Mouse (Mus musculus) midbrain, embryonic 15.5 days (tissue): ENCODE measurements around the gene Ripk1. TPM values are rescaled to one million over a fixed set of nuclear protein-coding genes. Genes with fewer than 3 reads are reported as not detected.

Experiments
- ATAC-seq: fragments of 200-750 bp; cut with Nextera tagmentation; replicated peaks from 2 replicates; pipeline ENCODE4 v1.8.0; 2017; ENCODE audit warnings: moderate TSS enrichment
- H3K27ac ChIP-seq: fragments of 300-500 bp; sonication (generic); 2 replicates; pipeline ENCODE4 v1.5.1; 2015; ENCODE audit warnings: mild to moderate bottlenecking, inconsistent platforms
- H3K27me3 ChIP-seq: fragments of 300-500 bp; sonication (generic); replicated peaks from 2 replicates; pipeline ENCODE4 v1.6.1; 2015; ENCODE audit warnings: inconsistent platforms
- H3K36me3 ChIP-seq: fragments of 300-500 bp; sonication (generic); replicated peaks from 2 replicates; pipeline ENCODE4 v1.6.1; 2015; ENCODE audit warnings: inconsistent platforms
- H3K4me1 ChIP-seq: fragments of 300-500 bp; sonication (generic); 2 replicates; pipeline ENCODE4 v1.6.1; 2015; ENCODE audit warnings: inconsistent platforms
- H3K4me2 ChIP-seq: fragments of 300-500 bp; sonication (generic); 2 replicates; pipeline ENCODE4 v1.6.1; 2015; ENCODE audit warnings: inconsistent platforms, mild to moderate bottlenecking, moderate library complexity
- H3K4me3 ChIP-seq: fragments of 300-500 bp; sonication (generic); 2 replicates; pipeline ENCODE4 v1.5.1; 2015; ENCODE audit warnings: mild to moderate bottlenecking, inconsistent platforms
- H3K9ac ChIP-seq: fragments of 300-500 bp; sonication (generic); 2 replicates; pipeline ENCODE4 v1.6.1; 2015; ENCODE audit warnings: mild to moderate bottlenecking, inconsistent platforms
- H3K9me3 ChIP-seq: fragments of 300-500 bp; sonication (generic); 2 replicates; pipeline ENCODE4 v1.6.1; 2016; ENCODE audit warnings: inconsistent platforms
- WGBS: fragments of 180-500 bp; shearing (Covaris S2); methylation state at CpG from one replicate; pipeline ENCODE4 v1.1.7; 2015; ENCODE audit warnings: mixed read lengths; 5-methylcytosine and 5-hydroxymethylcytosine counted together
- polyA plus RNA-seq: library from polyadenylated mRNA; unstranded; fragments of >200 nt; fragmentation: Nextera tagmentation; extraction: Ambion mirVana; gene quantifications from 2 replicates; pipeline ENCODE4 v1.2.1, GENCODE M21; 2015

Ripk1 gene
- polyA plus RNA-seq, 1 experiment from 2014 or later, result 6.2 TPM

- WGBS, result 82% methylated on average over 7 of the region's 7 CpGs
- H3K4me3 ChIP-seq, result no peak overlapping the region
- no peak overlapping the region for H3K4me2 ChIP-seq
- H3K27ac ChIP-seq, result no peak overlapping the region
- H3K9me3 ChIP-seq, result no peaks in the 10 kb centered on the region
- peaks cover 9% of the 10 kb centered on the region for H3K4me1 ChIP-seq
- no peak for ATAC-seq
- no peaks in the 10 kb centered on the region for H3K27me3 ChIP-seq
- H3K9ac ChIP-seq, result no peak overlapping the region
- H3K36me3 ChIP-seq, result no peaks in the 10 kb centered on the region; the same call in 1 of the 2 replicates
These were observed 41.7 kb downstream of the Ripk1 start for GRCm38 (mm10) chr13:34043716-34044393.

GRCm38 (mm10) chr13:34045511-34046249 lies 43.5 kb downstream of the Ripk1 start:
- ATAC-seq, result peak; percentile 46; the same call in 1 of the 2 replicates
- Histone ChIP-seq H3K27me3 (no peaks in the 10 kb centered on the region), H3K4me1 (peaks cover 6% of the 10 kb centered on the region), H3K27ac (no peak overlapping the region), H3K9me3 (no peaks in the 10 kb centered on the region), H3K4me3 (no peak overlapping the region), H3K36me3 (no peaks in the 10 kb centered on the region; the same call in 1 of the 2 replicates), H3K9ac (no peak overlapping the region), H3K4me2 (no peak overlapping the region)
- WGBS, result 70% methylated on average over 5 of the region's 5 CpGs

- WGBS, result 40% methylated on average over 11 of the region's 11 CpGs
- Histone ChIP-seq H3K27ac (0 out of 2 replicates have a peak overlapping the region, but pooled peaks have one; percentile 16), H3K4me1 (peaks cover 6% of the 10 kb centered on the region), H3K27me3 (no peaks in the 10 kb centered on the region), H3K4me3 (no peak overlapping the region), H3K4me2 (no peak overlapping the region), H3K36me3 (no peaks in the 10 kb centered on the region; the same call in 1 of the 2 replicates), H3K9me3 (no peaks in the 10 kb centered on the region), H3K9ac (no peak overlapping the region)
- peak; percentile 95 for ATAC-seq
These were observed 44.4 kb downstream of the Ripk1 start for GRCm38 (mm10) chr13:34046421-34047012.

- H3K9ac ChIP-seq, result no peak overlapping the region
- ATAC-seq, result no peak
- no peaks in the 10 kb centered on the region for H3K27me3 ChIP-seq
- peaks cover 6% of the 10 kb centered on the region for H3K4me1 ChIP-seq
- 60% methylated on average over 3 of the region's 3 CpGs for WGBS
- no peak overlapping the region for H3K27ac ChIP-seq
- H3K4me3 ChIP-seq, result no peak overlapping the region
- H3K4me2 ChIP-seq, result no peak overlapping the region
- no peaks in the 10 kb centered on the region for H3K9me3 ChIP-seq
- H3K36me3 ChIP-seq, result peaks cover 2% of the 10 kb centered on the region
These were observed 45.4 kb downstream of the Ripk1 start for GRCm38 (mm10) chr13:34047526-34047925.

- H3K9me3 ChIP-seq, result no peaks in the 10 kb centered on the region
- H3K27me3 ChIP-seq, result no peaks in the 10 kb centered on the region
- ATAC-seq, result no peak
- no peak overlapping the region for H3K27ac ChIP-seq
- peaks cover 6% of the 10 kb centered on the region for H3K4me1 ChIP-seq
- 92% methylated on average over 8 of the region's 8 CpGs for WGBS
- H3K4me3 ChIP-seq, result no peak overlapping the region
- no peak overlapping the region for H3K9ac ChIP-seq
- peaks cover 5% of the 10 kb centered on the region for H3K36me3 ChIP-seq
- no peak overlapping the region for H3K4me2 ChIP-seq
These were observed 48.3 kb downstream of the Ripk1 start for GRCm38 (mm10) chr13:34050479-34050878.

GRCm38 (mm10) chr13:34051692-34052091 lies 49.5 kb downstream of the Ripk1 start:
- 97% methylated on average over 3 of the region's 3 CpGs for WGBS
- H3K27me3 ChIP-seq, result no peaks in the 10 kb centered on the region
- no peak overlapping the region for H3K9ac ChIP-seq
- no peak overlapping the region for H3K4me3 ChIP-seq
- H3K27ac ChIP-seq, result no peak overlapping the region
- no peak overlapping the region for H3K4me2 ChIP-seq
- H3K4me1 ChIP-seq, result peaks cover 3% of the 10 kb centered on the region
- H3K36me3 ChIP-seq, result peaks cover 11% of the 10 kb centered on the region
- no peaks in the 10 kb centered on the region for H3K9me3 ChIP-seq
- no peak for ATAC-seq

- no peak overlapping the region for H3K27ac ChIP-seq
- no peak overlapping the region for H3K4me2 ChIP-seq
- 80% methylated on average over 13 of the region's 13 CpGs for WGBS
- no peaks in the 10 kb centered on the region for H3K9me3 ChIP-seq
- H3K27me3 ChIP-seq, result no peaks in the 10 kb centered on the region
- ATAC-seq, result no peak
- H3K4me3 ChIP-seq, result no peak overlapping the region
- H3K9ac ChIP-seq, result no peak overlapping the region
- no peaks in the 10 kb centered on the region for H3K4me1 ChIP-seq
- peaks cover 11% of the 10 kb centered on the region for H3K36me3 ChIP-seq
These were observed 51.6 kb downstream of the Ripk1 start for GRCm38 (mm10) chr13:34053673-34054282.

GRCm38 (mm10) chr13:34054391-34054790 lies 52.2 kb downstream of the Ripk1 start:
- Histone ChIP-seq H3K36me3 (peaks cover 11% of the 10 kb centered on the region), H3K9ac (no peak overlapping the region), H3K4me2 (no peak overlapping the region), H3K4me3 (no peak overlapping the region), H3K4me1 (no peaks in the 10 kb centered on the region), H3K9me3 (no peaks in the 10 kb centered on the region), H3K27me3 (no peaks in the 10 kb centered on the region), H3K27ac (no peak overlapping the region)
- no peak for ATAC-seq
- 68% methylated on average over 4 of the region's 4 CpGs for WGBS

- peaks cover 11% of the 10 kb centered on the region for H3K36me3 ChIP-seq
- no peak overlapping the region for H3K27ac ChIP-seq
- no peaks in the 10 kb centered on the region for H3K9me3 ChIP-seq
- ATAC-seq, result no peak
- no peak overlapping the region for H3K9ac ChIP-seq
- H3K4me1 ChIP-seq, result no peaks in the 10 kb centered on the region
- no peaks in the 10 kb centered on the region for H3K27me3 ChIP-seq
- H3K4me2 ChIP-seq, result no peak overlapping the region
- 91% methylated on average over 3 of the region's 3 CpGs for WGBS
- no peak overlapping the region for H3K4me3 ChIP-seq
These were observed 52.8 kb downstream of the Ripk1 start for GRCm38 (mm10) chr13:34054983-34055382.

- Histone ChIP-seq H3K27ac (no peak overlapping the region), H3K9me3 (no peaks in the 10 kb centered on the region), H3K4me1 (no peaks in the 10 kb centered on the region), H3K4me3 (no peak overlapping the region), H3K27me3 (no peaks in the 10 kb centered on the region), H3K9ac (no peak overlapping the region), H3K36me3 (peaks cover 11% of the 10 kb centered on the region), H3K4me2 (no peak overlapping the region)
- 83% methylated on average over 1 of the region's 1 CpGs for WGBS
- no peak for ATAC-seq
These were observed 55.1 kb downstream of the Ripk1 start for GRCm38 (mm10) chr13:34057252-34057651.

- no peak for ATAC-seq
- Histone ChIP-seq H3K36me3 (peaks cover 8% of the 10 kb centered on the region), H3K9ac (no peak overlapping the region), H3K4me3 (no peak overlapping the region), H3K4me2 (no peak overlapping the region), H3K27me3 (no peaks in the 10 kb centered on the region), H3K9me3 (no peaks in the 10 kb centered on the region), H3K4me1 (no peaks in the 10 kb centered on the region), H3K27ac (no peak overlapping the region)
- WGBS, result 89% methylated on average over 9 of the region's 9 CpGs
These were observed 57.9 kb downstream of the Ripk1 start for GRCm38 (mm10) chr13:34060061-34060460.

GRCm38 (mm10) chr13:34062466-34062865 lies 60.3 kb downstream of the Ripk1 start:
- H3K4me1 ChIP-seq, result no peaks in the 10 kb centered on the region
- no peak overlapping the region for H3K4me2 ChIP-seq
- no peak for ATAC-seq
- H3K36me3 ChIP-seq, result no peaks in the 10 kb centered on the region; the same call in 1 of the 2 replicates
- H3K9ac ChIP-seq, result no peak overlapping the region
- H3K9me3 ChIP-seq, result no peaks in the 10 kb centered on the region
- 90% methylated on average over 10 of the region's 10 CpGs for WGBS
- H3K27ac ChIP-seq, result no peak overlapping the region
- H3K4me3 ChIP-seq, result no peak overlapping the region
- H3K27me3 ChIP-seq, result no peaks in the 10 kb centered on the region
